Mouse (Mus musculus): ENCODE data around the gene Olfr1413.

The Olfr1413 gene

GRCm38 (mm10) chr1:92571022-92571421 lies at the start of gene Olfr1413:
Gene Olfr1413, plus strand, starts transcription at chr1:92571322.
- no peak for DNase-seq

GRCm38 (mm10) chr1:92521376-92521775 lies 49.7 kb upstream of the Olfr1413 start:
- peak; percentile 27 to 36 for DNase-seq

GRCm38 (mm10) chr1:92523764-92524163 lies 47.4 kb upstream of the Olfr1413 start:
- DNase-seq = no peak

DNA sequence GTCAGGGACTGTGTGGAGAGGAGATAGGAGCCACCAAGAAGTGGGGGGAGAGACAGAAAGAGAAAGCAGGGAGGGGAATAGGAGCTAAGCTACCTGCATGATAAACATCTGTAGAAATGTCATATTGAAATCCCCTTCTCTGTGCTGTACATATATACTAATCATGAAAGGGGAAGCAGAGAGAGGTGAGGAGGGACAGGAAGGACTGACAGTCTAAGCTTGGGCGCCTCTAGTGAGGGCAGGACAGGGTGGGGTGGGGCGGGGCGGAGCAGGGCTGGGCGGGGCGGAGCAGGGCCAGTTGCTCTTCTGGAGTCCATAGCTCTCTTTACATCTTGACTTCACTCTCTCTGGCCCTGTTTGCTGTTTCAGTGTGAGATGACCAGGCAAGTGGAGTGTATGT lies 34.1 kb upstream of the Olfr1413 start:
- DNase-seq = no peak

- DNase-seq = no peak
Observed at GRCm38 (mm10) chr1:92539071-92539470, 32.1 kb upstream of the Olfr1413 start.

- DNase-seq = no peak
Observed at GRCm38 (mm10) chr1:92545929-92546328, 25.2 kb upstream of the Olfr1413 start.

GRCm38 (mm10) chr1:92585479-92585878 lies 14.4 kb downstream of the Olfr1413 start, which contains the start of gene Olfr1412:
Gene Olfr1412, plus strand, starts transcription at chr1:92585779.
- DNase-seq = no peak

DNA sequence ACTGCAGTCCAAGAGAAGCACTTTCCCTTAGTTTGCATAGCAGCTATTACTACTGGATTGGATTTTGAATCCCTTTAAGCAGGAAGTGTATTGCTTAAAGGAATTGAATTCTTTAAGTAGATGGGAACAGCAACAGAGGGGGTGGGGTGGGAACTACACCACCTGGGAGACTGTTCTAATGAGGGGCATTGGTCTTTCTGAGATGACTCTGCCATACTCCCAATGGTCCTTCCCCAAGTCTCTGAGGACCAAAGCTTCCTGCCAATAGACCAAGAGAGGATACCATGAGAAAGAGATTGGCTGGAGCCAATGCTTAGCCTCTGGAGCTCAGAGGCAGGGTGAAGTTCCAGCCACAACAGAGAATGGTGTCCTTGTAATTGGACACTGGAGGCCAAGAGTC lies 23.0 kb downstream of the Olfr1413 start, which contains the start of gene Olfr1411:
Gene Olfr1411 (plus strand): TSS at position 301 of the 400 bp plus-strand sequence.
- DNase-seq = no peak

DNA sequence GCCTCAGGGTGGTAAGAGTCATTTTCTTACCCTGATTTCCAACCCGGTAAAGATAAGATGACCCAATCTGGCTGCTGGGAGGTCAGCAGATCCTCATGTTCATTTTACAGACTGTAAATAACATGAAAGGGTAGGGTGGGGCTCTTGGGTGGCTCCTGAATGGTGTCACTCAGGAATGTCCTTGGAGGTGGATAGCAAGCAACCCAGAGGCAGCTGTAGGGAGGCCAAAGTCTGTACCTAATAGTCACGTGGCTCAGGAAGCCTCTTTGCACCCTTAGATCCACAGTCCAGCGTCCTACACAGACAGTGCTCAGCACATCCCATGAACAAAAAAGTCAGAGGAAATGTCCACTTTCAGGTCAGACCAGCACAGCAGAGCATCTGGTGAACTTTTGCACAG lies 24.9 kb downstream of the Olfr1413 start:
- no peak for DNase-seq

GRCm38 (mm10) chr1:92605482-92605881 lies 34.4 kb downstream of the Olfr1413 start, which contains the start of gene Olfr1410:
Gene Olfr1410, plus strand, starts transcription at chr1:92605782.
- DNase-seq = no peak

DNA sequence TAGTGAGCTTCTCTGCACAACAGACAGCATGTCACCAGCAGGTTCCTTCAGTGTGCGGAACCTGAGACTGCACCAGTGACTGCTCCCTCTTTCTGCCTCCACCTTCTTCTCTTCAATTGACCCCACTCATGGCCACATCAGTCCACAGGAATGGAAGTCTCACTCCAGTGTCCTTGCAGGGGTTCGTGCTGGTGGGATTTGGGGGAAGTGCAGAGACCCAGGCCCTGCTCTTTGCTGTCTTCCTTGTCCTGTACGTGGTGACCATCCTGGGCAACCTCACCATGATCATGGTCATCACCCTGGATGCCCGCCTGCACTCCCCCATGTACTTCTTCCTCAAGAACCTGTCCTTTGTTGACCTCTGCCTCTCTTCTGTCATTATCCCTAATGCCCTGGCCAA lies 36.6 kb downstream of the Olfr1413 start:
- DNase-seq = no peak

DNA sequence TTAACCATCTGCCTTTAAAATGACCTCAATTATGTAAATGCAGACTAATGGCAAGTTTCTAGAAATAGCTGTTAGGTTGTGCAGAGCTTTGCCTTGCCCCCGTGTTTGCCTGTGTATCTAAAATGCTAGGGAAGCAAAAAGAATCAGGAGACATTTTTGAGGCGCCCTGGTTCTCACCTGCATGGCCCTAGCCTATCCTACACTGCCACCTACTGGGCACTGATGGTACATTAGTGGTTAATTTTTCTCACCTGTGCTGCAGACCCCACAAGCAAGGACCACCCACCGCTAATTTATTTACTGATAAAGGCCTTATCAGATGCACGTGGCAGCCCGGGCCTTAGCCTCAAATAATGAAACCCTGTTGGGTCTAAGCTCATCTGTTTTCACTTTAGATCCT lies 39.9 kb downstream of the Olfr1413 start:
- DNase-seq = peak in 1 of 2 experiments; percentile 43

DNA sequence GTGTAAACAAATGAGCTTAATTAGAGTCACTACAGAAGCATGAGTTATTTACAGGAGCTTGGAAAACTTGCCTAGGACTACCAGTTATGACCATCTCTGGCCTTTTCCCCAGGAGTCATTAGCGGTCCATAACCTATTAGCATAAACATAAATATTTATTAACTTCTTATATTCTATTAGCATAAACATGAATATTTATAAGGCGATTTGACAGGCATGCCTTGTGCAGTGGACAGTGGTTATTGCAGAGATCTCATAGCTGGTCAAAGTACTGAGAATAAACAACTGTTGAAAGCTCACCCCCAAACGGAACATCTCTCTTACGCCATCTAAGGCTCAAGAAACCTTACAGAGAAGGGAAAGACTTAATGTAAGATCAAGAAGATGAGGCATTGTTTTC lies 42.1 kb downstream of the Olfr1413 start:
- no peak for DNase-seq

- no peak for DNase-seq
Observed at GRCm38 (mm10) chr1:92614516-92614915, 43.4 kb downstream of the Olfr1413 start.

GRCm38 (mm10) chr1:92616046-92616445 lies 44.9 kb downstream of the Olfr1413 start:
- no peak for DNase-seq

GRCm38 (mm10) chr1:92617488-92617887 lies 46.4 kb downstream of the Olfr1413 start, which contains the start of gene Olfr12:
Gene Olfr12, plus strand, starts transcription at chr1:92617788.
- DNase-seq = no peak

DNA sequence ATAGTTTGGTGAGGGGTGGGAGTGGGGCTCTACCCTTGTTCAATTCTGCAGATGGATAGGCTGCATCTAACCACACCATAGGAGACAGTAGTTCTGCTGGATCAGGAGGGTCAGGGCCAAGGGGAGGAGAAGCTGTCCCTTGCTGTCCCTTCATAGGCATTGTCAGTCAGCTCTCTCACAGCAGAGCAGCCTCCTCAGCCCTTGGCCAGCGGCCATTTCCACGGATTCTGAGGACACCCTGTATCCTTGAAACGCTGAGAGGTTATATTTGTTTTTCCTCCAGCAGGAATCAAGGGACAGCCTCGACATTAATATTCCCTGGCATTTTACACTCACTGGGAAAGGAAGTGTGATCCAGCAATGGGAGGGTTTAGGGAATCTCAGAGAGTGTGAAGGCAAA lies 47.2 kb downstream of the Olfr1413 start:
- no peak for DNase-seq
